Mouse (Mus musculus) midbrain, embryonic 14.5 days (tissue): ENCODE measurements at regions not wholly inside any gene's neighbourhood (a gene's known extent, or its start where the extent isn't known, plus 50 kb on each side); places are given as distances from the start of the nearest gene placed in this dataset.

Experiments
- ATAC-seq: fragments of 200-750 bp; cut with Nextera tagmentation; 2 replicates; pipeline ENCODE4 v1.8.0; 2017; ENCODE audit warnings: moderate number of reproducible peaks, moderate library complexity; ENCODE audit not compliant: low FRiP score, low TSS enrichment
- DNase-seq: peaks from one replicate; pipeline ENCODE4 v3.0.0-alpha.2; 2015
- H3K27ac ChIP-seq: fragments of 300-500 bp; sonication (generic); replicated peaks from 2 replicates; pipeline ENCODE4 v1.5.1; 2014; ENCODE audit warnings: mild to moderate bottlenecking, low read depth, low read length, moderate library complexity
- H3K27me3 ChIP-seq: fragments of 300-500 bp; sonication (generic); 2 replicates; pipeline ENCODE4 v1.6.1; 2014; ENCODE audit warnings: low read length, control low read depth, mixed read lengths; ENCODE audit not compliant: control insufficient read depth, insufficient read depth
- H3K36me3 ChIP-seq: fragments of 300-500 bp; sonication (generic); 2 replicates; pipeline ENCODE4 v1.6.1; 2014; ENCODE audit warnings: low read length, control low read depth; ENCODE audit not compliant: control insufficient read depth, insufficient read depth
- H3K4me1 ChIP-seq: fragments of 300-500 bp; sonication (generic); 2 replicates; pipeline ENCODE4 v1.6.1; 2014; ENCODE audit warnings: mild to moderate bottlenecking, antibody characterized with exemption, low read length, control low read depth; ENCODE audit not compliant: control insufficient read depth, insufficient read depth
- H3K4me2 ChIP-seq: fragments of 300-500 bp; sonication (generic); 2 replicates; pipeline ENCODE4 v1.6.1; 2014; ENCODE audit warnings: mild to moderate bottlenecking, low read length, moderate library complexity
- H3K4me3 ChIP-seq: fragments of 300-500 bp; sonication (generic); replicated peaks from 2 replicates; pipeline ENCODE4 v1.5.1; 2014; ENCODE audit warnings: low read depth, low read length
- H3K9ac ChIP-seq: fragments of 300-500 bp; sonication (generic); replicated peaks from 2 replicates; pipeline ENCODE4 v1.6.1; 2014; ENCODE audit warnings: mild to moderate bottlenecking, low read length, moderate library complexity
- H3K9me3 ChIP-seq: fragments of 300-500 bp; sonication (generic); 2 replicates; pipeline ENCODE4 v1.6.1; 2016; ENCODE audit warnings: low read length, control low read depth, mixed read lengths; ENCODE audit not compliant: control insufficient read depth
- WGBS: fragments of 180-500 bp; shearing (Covaris S2); extraction: QIAGEN DNeasy Blood & Tissue Kit; methylation state at CpG from one replicate; pipeline ENCODE4 v1.1.7; 2014; 5-methylcytosine and 5-hydroxymethylcytosine counted together

DNA sequence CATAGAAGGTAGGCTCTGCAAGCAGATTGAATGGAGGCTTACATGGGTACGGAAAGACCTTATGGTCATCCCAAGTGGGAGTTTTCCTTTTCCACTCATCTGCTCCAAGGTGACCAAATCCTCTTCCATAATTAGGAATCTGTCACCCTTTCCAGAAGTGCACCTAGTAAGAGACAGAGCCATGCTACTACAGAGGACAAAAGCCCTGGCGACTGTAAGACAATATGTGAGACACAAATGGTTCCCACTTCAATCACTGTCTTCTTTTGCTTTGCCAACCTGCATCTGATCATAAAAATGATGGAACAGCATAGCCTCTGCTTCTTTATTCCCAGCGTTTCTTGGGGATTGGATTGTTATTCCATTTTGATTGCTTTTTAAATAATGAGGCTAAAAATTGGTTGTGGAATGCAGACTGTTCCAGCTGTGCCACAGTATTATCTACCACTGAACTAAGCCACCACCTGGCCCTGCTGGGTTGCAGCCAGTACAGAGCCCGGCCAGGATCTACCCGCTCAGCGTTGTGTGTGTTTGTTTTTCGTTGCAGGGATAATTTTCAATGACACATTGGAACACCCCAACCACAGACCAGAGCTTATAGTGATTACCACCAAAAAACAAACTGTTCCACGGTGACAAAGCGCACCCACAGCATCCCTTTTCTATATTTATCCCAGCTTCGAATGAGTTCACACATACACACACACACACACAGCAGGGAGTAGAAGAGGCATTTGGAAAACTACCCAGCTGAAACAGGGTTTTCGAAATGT is 72.8 kb upstream of the Oprm1 start:
- peak; percentile 57; the same call in 1 of the 2 replicates for ATAC-seq
- peak; percentile 23 for DNase-seq
- no peak overlapping the region for H3K4me3 ChIP-seq
- WGBS: 78% methylated on average over 11 of the region's 11 CpGs
- H3K9me3 ChIP-seq: no peaks in the 10 kb centered on the region
- no peak overlapping the region for H3K27ac ChIP-seq
- no peak overlapping the region for H3K9ac ChIP-seq
- no peaks in the 10 kb centered on the region for H3K36me3 ChIP-seq
- H3K4me1 ChIP-seq: no peaks in the 10 kb centered on the region
- no peaks in the 10 kb centered on the region for H3K27me3 ChIP-seq
- H3K4me2 ChIP-seq: no peak overlapping the region

DNA sequence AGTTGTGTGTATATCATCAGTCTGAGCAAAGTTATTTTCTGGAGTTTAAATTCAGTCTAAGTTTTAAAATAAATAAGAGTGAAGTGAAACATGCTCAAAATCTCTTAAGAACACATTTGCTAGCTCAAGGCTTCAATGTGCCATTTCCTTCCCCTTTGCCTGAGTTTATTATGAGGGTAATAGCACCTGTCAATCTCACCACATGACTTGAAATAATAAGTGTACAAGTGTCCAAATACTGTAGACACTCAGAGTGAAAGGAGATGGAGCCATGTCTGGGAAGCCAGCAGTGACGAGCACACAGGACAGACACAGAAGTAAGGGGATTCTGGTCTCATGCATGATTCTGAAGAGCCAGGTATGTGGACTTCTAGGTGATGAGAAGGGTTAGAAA is 72.2 kb upstream of the Oprm1 start:
- no peaks in the 10 kb centered on the region for H3K4me1 ChIP-seq
- no peak overlapping the region for H3K4me2 ChIP-seq
- ATAC-seq (no peak), DNase-seq (no peak)
- WGBS: 84% methylated on average over 1 of the region's 1 CpGs
- H3K36me3 ChIP-seq: no peaks in the 10 kb centered on the region
- H3K9me3 ChIP-seq: no peaks in the 10 kb centered on the region
- no peaks in the 10 kb centered on the region for H3K27me3 ChIP-seq
- H3K27ac ChIP-seq: no peak overlapping the region
- no peak overlapping the region for H3K4me3 ChIP-seq
- H3K9ac ChIP-seq: no peak overlapping the region
